Mouse (Mus musculus) bone marrow, adult 2 months (tissue): ENCODE measurements at regions not wholly inside any gene's neighbourhood (a gene's known extent, or its start where the extent isn't known, plus 50 kb on each side); places are given as distances from the start of the nearest gene placed in this dataset.

Experiments
- CTCF ChIP-seq: fragments of 200-500 bp; IDR thresholded peaks from 2 replicates; pipeline ENCODE4 v1.5.1; 2011; ENCODE audit warnings: low read length, control low read depth; ENCODE audit not compliant: control insufficient read depth, insufficient read depth
- POLR2A ChIP-seq: fragments of 200-500 bp; IDR thresholded peaks from 2 replicates; pipeline ENCODE4 v1.6.1; 2011; ENCODE audit warnings: low read depth, mild to moderate bottlenecking, control low read depth, low read length, borderline replicate concordance; ENCODE audit not compliant: control insufficient read depth

DNA sequence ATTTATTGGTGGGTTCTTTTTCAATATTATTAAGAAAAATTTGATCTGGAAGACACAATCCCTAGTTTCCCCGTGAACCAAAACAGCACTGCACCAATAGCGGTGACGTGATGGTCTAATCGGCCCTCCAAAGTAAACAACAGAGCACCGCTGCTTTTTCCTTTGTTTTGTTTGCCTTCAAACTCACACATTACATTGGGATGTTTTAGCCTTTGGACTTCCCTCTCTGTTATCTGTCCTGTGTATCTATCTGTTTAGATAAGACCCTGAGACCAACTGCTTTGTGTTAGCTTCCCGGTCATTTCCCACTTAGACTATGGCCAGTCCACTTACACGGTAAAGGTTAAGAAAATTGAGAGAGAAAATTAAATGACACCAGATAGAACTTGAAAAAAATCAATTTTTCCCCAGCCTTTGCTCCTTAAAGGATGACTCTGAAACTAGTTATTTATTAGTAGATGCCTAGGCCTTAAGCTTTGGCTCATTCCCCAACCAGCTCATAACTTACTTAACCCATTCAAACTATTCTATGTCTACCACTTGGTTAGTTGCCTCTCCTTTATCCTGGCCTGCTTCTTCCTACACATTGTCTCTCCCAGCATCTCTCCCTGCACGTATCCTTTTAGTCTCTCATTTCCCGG lies 257.0 kb upstream of the Lyplal1 start:
- no peak for TF ChIP-seq POLR2A
- TF ChIP-seq CTCF = no peak
